Mouse (Mus musculus): Measurements from ENCODE around the gene Lmcd1. TPM values are rescaled to one million over a fixed set of nuclear protein-coding genes. Genes with fewer than 3 reads are reported as not detected.
"Not testable (repeated sequence)": the region's sequence is repeated elsewhere in the genome, so short reads cannot be mapped to it uniquely, and the experiment has no call there.

The Lmcd1 gene
- 15.0 and 15.6 TPM in 2 replicates for polyA plus RNA-seq (2015; fragmentation: Nextera tagmentation; extraction: Ambion mirVana)

DNA sequence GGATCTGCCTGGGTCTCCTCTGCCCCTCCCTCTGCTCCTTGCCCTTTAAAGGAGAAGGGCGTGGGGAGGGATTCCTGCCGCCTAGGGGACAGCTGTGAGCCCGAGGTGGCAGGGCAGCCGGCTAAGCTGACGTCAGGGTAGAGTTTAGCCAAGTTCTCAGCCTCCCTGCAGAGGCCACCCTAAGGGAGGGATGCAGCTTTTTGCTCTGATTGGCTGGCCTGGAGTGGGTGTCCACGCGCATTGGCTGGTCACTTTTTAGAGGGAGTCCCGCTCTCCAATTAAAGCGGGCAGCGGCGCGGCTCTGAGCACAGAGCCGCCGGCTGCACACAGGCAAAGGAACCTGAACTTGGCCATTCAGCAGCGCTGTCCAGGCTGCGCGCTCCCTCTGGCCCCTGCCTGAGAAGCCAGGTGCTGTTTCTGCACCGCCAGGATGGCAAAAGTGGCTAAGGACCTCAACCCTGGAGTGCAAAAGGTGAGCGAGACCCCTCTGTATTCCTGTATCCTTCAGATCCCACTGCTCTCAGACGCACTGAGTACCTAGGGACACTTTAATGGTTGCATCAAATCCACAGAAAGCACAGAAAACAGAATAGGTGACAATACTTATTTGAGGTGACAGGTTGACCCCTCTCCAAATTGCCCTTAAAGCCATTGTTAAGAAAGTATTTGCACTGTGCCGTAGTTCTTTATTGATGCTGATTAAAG lies at the start of gene Lmcd1:
TSS of gene Lmcd1 (plus strand) at position 258 of the 705 bp plus-strand sequence.
- Histone ChIP-seq H3K27ac (peak within 1 kb of the TSS; percentile 62), H3K4me1 (peaks cover 16% of the 10 kb centered on the region), H3K4me3 (replicated peaks) (peak within 1 kb of the TSS; percentile 32), H3K9me3 (no peaks in the 10 kb centered on the region), H3K9ac (no peak within 1 kb of the TSS), H3K4me2 (peak within 1 kb of the TSS; percentile 70), H3K27me3 (replicated peaks) (no peaks in the 10 kb centered on the region), H3K36me3 (no peaks in the 10 kb centered on the region)
- ATAC-seq (ENCODE audit: insufficient read depth, low FRiP score, low read depth), result peak; percentile 96
- WGBS, result 3% methylated on average over 21 of the region's 21 CpGs

DNA sequence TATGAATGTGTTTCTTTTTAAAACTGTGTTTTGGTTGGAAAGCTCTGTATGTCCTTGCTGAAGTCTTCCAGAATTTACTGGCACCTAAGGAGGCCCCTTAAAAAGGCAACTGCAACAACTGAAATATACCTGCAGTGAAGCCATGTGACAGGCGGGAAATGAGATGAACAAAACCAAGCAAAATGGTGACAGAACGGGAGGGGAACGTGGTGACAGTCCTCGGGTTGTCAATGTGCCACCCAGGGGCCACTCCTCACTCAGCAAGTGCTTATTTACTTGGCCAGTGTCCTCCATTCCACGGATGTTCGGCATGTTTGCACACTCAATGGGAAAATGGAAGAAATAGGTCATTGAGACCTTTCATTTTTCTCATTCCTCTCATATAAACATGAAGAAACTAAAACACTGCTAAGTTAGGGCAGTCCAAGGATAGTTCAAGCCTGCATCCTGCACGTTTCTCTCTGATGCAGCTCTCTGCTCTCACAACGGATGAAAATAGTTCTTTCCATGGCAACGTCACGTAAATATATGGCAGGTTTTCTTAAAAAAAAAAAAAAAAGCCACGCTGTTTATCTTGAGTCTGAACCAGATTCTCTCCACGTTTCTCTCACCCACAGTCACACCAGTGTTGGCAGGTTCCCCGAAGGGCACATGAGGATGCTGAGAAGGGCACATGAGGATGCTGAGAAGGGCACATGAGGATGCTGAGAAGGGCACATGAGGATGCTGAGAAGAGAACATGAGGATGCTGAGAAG lies 49.5 kb upstream of the Lmcd1 start:
- H3K4me1 ChIP-seq, result no peaks in the 10 kb centered on the region
- H3K9me3 ChIP-seq, result no peaks in the 10 kb centered on the region
- H3K4me2 ChIP-seq, result no peak overlapping the region
- WGBS, result 64% methylated on average over 13 of the region's 13 CpGs
- no peaks in the 10 kb centered on the region for H3K36me3 ChIP-seq
- H3K27me3 ChIP-seq (replicated peaks), result no peaks in the 10 kb centered on the region
- no peak overlapping the region for H3K27ac ChIP-seq
- H3K4me3 ChIP-seq (replicated peaks), result no peak overlapping the region
- no peak for ATAC-seq (ENCODE audit: insufficient read depth, low FRiP score, low read depth)
- H3K9ac ChIP-seq, result no peak overlapping the region

- 86% methylated on average over 1 of the region's 1 CpGs for WGBS
- Histone ChIP-seq H3K27me3 (replicated peaks) (no peaks in the 10 kb centered on the region), H3K9me3 (no peaks in the 10 kb centered on the region), H3K36me3 (no peaks in the 10 kb centered on the region), H3K27ac (no peak overlapping the region), H3K4me2 (no peak overlapping the region), H3K4me3 (replicated peaks) (no peak overlapping the region), H3K4me1 (no peaks in the 10 kb centered on the region), H3K9ac (no peak overlapping the region)
- ATAC-seq (ENCODE audit: insufficient read depth, low FRiP score, low read depth), result no peak
Observed at GRCm38 (mm10) chr6:112236775-112237174, 36.8 kb upstream of the Lmcd1 start.

GRCm38 (mm10) chr6:112242216-112242615 lies 31.3 kb upstream of the Lmcd1 start:
- no peak overlapping the region for H3K9ac ChIP-seq
- 61% methylated on average over 2 of the region's 2 CpGs for WGBS
- H3K4me1 ChIP-seq, result peaks cover 4% of the 10 kb centered on the region; the same call in 1 of the 2 replicates
- ATAC-seq (ENCODE audit: insufficient read depth, low FRiP score, low read depth), result no peak
- H3K27ac ChIP-seq, result no peak overlapping the region
- H3K4me3 ChIP-seq (replicated peaks), result no peak overlapping the region
- no peaks in the 10 kb centered on the region for H3K27me3 ChIP-seq (replicated peaks)
- H3K4me2 ChIP-seq, result no peak overlapping the region
- H3K9me3 ChIP-seq, result no peaks in the 10 kb centered on the region
- H3K36me3 ChIP-seq, result no peaks in the 10 kb centered on the region

DNA sequence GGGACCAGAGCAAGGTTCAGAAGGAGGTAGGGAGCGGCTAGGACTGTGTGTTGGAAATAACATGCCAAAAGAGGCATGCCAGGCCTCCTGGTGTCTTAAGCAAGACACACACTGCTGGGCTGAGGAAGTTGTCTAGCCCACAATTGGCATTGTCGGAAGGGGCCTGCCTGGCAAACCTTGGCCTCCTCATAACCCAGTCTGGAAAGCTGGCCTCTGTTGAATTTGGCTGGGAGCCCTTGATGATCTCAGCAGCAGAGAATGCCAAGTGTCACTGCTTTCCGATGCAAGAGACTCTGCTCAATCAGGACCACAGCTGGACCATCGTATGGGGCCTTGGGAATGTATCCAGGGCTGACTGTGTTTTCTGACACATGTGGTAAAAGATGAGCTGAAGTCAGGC lies 27.9 kb upstream of the Lmcd1 start:
- Histone ChIP-seq H3K9me3 (no peaks in the 10 kb centered on the region), H3K4me1 (peaks cover 4% of the 10 kb centered on the region; the same call in 1 of the 2 replicates), H3K27ac (no peak overlapping the region; the same call in 1 of the 2 replicates), H3K9ac (no peak overlapping the region), H3K4me2 (no peak overlapping the region), H3K27me3 (replicated peaks) (no peaks in the 10 kb centered on the region), H3K4me3 (replicated peaks) (no peak overlapping the region), H3K36me3 (no peaks in the 10 kb centered on the region)
- WGBS, result 32% methylated on average over 4 of the region's 4 CpGs
- ATAC-seq (ENCODE audit: insufficient read depth, low FRiP score, low read depth), result peak; percentile 72

DNA sequence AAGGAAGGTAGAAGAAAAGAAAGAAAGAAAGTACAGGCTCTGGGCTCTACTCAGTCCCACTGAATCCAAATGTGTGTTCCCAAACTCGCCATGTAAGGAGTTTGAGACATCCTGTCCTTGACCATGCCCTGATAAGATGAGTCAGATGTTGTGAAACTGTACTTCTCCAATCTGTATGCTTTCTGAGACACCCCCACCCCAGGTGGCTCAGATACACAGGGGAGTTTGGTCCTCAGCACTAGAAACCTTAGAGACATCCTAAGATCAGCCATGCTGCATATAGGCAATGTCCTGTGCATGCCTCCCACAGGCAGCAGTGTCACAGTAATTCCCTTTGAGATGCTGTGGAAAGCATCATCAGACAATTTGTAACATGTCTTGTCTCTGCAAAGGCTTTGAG lies 26.9 kb upstream of the Lmcd1 start:
- Histone ChIP-seq H3K4me2 (no peak overlapping the region), H3K4me3 (replicated peaks) (no peak overlapping the region), H3K9ac (no peak overlapping the region), H3K27ac (no peak overlapping the region), H3K36me3 (no peaks in the 10 kb centered on the region), H3K27me3 (replicated peaks) (no peaks in the 10 kb centered on the region), H3K9me3 (no peaks in the 10 kb centered on the region), H3K4me1 (peaks cover 4% of the 10 kb centered on the region; the same call in 1 of the 2 replicates)
- ATAC-seq (ENCODE audit: insufficient read depth, low FRiP score, low read depth), result no peak
- WGBS, result 70% methylated on average over 1 of the region's 1 CpGs

- not testable (repeated sequence) for H3K27me3 ChIP-seq (replicated peaks); H3K9me3 ChIP-seq; H3K36me3 ChIP-seq; H3K4me2 ChIP-seq; ATAC-seq (ENCODE audit: insufficient read depth, low FRiP score, low read depth); H3K9ac ChIP-seq; H3K4me3 ChIP-seq (replicated peaks); H3K4me1 ChIP-seq; H3K27ac ChIP-seq
- 82% methylated on average over 3 of the region's 3 CpGs for WGBS
Observed at GRCm38 (mm10) chr6:112253943-112254342, 19.6 kb upstream of the Lmcd1 start.

GRCm38 (mm10) chr6:112254967-112255366 lies 18.6 kb upstream of the Lmcd1 start:
- no peak for ATAC-seq (ENCODE audit: insufficient read depth, low FRiP score, low read depth)
- H3K36me3 ChIP-seq, result no peaks in the 10 kb centered on the region
- H3K9ac ChIP-seq, result no peak overlapping the region
- H3K27me3 ChIP-seq (replicated peaks), result no peaks in the 10 kb centered on the region
- H3K4me1 ChIP-seq, result no peaks in the 10 kb centered on the region
- H3K9me3 ChIP-seq, result no peaks in the 10 kb centered on the region
- WGBS, result 78% methylated on average over 2 of the region's 2 CpGs
- H3K4me2 ChIP-seq, result no peak overlapping the region
- no peak overlapping the region for H3K4me3 ChIP-seq (replicated peaks)
- no peak overlapping the region for H3K27ac ChIP-seq

DNA sequence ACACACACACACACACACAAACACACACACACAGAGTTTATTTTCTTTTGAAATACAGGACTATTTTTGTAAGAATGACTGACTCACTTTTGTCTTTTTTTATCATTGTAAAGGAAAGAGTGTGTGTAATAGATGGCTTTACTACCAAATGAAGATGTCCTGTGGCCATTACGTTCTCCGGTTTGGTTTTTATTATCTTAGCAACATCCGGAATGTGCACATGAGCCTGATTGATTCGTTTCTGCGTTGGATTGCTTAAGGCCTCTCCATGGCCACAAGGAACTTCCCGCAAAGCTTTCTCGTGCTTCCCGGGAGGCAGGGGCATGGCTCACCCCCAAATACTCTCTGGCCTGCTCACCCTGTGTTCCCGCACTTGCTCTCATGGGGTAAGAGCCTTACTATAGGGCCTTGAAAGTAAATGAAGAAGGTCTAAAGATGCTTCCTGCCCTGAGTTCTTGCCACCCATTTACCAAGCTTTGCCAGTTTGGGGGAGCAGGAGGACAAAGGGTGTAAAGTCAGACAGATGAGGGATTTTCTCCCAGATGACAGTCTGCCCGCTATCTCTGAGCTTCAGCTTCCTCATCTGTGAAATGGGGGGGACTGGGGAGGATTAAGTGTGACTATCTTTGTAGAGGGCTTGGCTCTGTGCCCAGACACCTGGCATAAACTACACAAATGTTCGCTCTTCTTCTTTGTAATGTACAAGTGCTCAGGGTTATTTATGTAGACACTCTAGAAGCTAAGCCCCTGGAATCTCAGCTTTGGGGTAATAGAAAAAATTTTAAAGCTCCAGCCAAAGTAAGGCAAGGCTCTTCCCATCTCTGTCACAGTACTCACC lies 18.0 kb upstream of the Lmcd1 start:
- no peaks in the 10 kb centered on the region for H3K9me3 ChIP-seq
- H3K27me3 ChIP-seq (replicated peaks), result no peaks in the 10 kb centered on the region
- WGBS, result 48% methylated on average over 11 of the region's 11 CpGs
- no peak overlapping the region for H3K9ac ChIP-seq
- no peak overlapping the region for H3K4me2 ChIP-seq
- no peaks in the 10 kb centered on the region for H3K36me3 ChIP-seq
- no peak overlapping the region for H3K4me3 ChIP-seq (replicated peaks)
- H3K27ac ChIP-seq, result no peak overlapping the region
- ATAC-seq (ENCODE audit: insufficient read depth, low FRiP score, low read depth), result no peak
- H3K4me1 ChIP-seq, result no peaks in the 10 kb centered on the region

- H3K27ac ChIP-seq, result no peak overlapping the region
- H3K27me3 ChIP-seq (replicated peaks), result no peaks in the 10 kb centered on the region
- no peak for ATAC-seq (ENCODE audit: insufficient read depth, low FRiP score, low read depth)
- no peaks in the 10 kb centered on the region for H3K4me1 ChIP-seq
- H3K4me3 ChIP-seq (replicated peaks), result no peak overlapping the region
- WGBS, result 81% methylated on average over 6 of the region's 6 CpGs
- H3K36me3 ChIP-seq, result no peaks in the 10 kb centered on the region
- no peaks in the 10 kb centered on the region for H3K9me3 ChIP-seq
- H3K4me2 ChIP-seq, result no peak overlapping the region
- no peak overlapping the region for H3K9ac ChIP-seq
Observed at GRCm38 (mm10) chr6:112256599-112256998, 17.0 kb upstream of the Lmcd1 start.

DNA sequence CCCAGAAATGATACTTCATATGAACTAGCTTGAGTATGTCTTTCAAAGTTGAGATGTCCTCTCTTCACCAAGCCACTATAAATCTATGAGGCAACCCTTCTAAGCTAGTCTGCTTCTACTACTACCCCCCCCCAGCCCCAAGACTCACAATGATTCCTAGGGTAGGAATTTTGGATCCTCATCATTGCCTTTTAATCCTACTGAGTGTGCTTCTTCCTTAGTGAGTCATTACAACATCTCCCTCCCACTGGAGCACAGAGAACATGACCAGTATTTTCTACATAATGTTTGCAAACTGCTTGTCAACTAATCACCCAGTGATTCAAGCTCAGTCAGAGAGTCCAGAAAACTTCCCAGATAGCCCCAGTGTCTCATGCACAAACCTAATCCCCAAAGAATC lies 12.5 kb upstream of the Lmcd1 start:
- Histone ChIP-seq H3K4me2 (no peak overlapping the region), H3K9ac (no peak overlapping the region), H3K36me3 (no peaks in the 10 kb centered on the region), H3K4me1 (no peaks in the 10 kb centered on the region), H3K27me3 (replicated peaks) (no peaks in the 10 kb centered on the region), H3K9me3 (no peaks in the 10 kb centered on the region), H3K4me3 (replicated peaks) (no peak overlapping the region), H3K27ac (no peak overlapping the region)
- ATAC-seq (ENCODE audit: insufficient read depth, low FRiP score, low read depth), result no peak

DNA sequence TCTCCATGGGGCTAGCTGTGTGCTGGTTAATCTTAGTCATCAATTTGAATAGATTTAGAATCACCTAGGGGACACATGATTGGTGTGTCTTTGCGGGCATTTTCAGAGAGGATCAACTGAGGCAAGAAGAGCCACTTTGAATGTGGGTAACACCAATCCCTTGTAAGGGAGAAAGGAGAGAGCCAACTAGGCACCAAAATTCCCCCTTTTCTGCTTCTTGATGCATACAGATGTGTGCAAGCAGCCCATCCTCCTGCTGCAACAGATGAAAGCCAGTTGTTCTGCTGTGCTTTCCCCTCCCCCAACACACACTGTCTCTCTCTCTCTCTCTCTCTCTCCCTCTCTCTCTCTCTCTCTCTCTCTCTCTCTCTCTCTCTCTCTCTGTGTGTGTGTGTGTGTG lies 9.2 kb upstream of the Lmcd1 start:
- Histone ChIP-seq H3K4me2 (no peak overlapping the region), H3K4me1 (no peaks in the 10 kb centered on the region), H3K27me3 (replicated peaks) (no peaks in the 10 kb centered on the region), H3K4me3 (replicated peaks) (no peak overlapping the region), H3K9me3 (no peaks in the 10 kb centered on the region), H3K27ac (no peak overlapping the region), H3K36me3 (no peaks in the 10 kb centered on the region), H3K9ac (no peak overlapping the region)
- no peak for ATAC-seq (ENCODE audit: insufficient read depth, low FRiP score, low read depth)
- WGBS, result 93% methylated on average over 1 of the region's 1 CpGs
